Mouse (Mus musculus) cerebellum, adult 8-10 months (tissue): ENCODE measurements around the gene Ralgps1.

Experiments used
- DNase-seq: peaks from one replicate; pipeline ENCODE4 v3.0.0; 2022

Gene Ralgps1

GRCm38 (mm10) chr2:33320568-33320967 is 50.7 kb downstream of the Ralgps1 start:
- no peak for DNase-seq

DNA sequence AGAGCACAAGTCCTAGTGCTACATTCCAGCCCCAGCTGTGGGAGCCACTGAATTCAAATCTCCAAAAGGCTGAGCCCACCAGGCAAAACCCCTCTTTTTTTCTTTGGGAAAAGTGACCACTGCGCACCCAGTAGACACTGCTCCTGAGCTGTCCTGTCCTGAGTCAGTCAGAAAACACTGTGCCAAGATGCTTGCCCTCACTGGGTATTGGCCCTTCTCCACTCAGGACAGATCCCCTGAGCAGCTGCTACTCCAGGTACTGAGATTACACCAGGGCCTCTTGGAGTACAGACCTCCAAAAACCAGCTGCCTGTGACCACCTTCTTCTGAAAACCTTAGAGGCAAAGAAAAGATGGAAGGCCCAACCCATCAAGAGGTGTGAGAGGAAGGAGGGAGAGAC is 51.4 kb downstream of the Ralgps1 start:
- DNase-seq = no peak

GRCm38 (mm10) chr2:33319455-33319854 is 51.8 kb downstream of the Ralgps1 start:
- no peak for DNase-seq

DNA sequence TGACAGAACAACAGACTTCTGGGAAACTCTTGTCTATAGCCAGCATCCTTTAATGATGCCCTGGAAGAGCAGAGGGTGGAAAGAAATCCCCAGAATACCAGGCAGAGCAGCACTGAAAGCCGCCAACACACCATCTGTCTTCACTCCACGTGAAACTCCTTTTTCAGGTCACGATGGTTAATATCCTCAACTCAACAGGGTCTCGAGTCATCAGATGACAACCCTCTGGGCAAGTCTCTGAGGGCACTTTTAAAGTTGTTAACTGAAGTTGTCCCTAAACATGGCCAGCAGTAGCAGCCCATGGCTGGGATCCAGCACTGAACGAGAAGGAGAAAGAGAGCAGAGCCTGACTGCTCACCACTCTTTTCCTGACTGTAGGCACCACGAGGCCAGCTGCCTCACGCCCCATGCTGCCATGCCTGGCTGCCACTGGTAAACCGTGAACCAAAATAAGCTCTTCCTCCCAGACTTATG is 52.8 kb downstream of the Ralgps1 start:
- DNase-seq = peak; percentile 74

DNA sequence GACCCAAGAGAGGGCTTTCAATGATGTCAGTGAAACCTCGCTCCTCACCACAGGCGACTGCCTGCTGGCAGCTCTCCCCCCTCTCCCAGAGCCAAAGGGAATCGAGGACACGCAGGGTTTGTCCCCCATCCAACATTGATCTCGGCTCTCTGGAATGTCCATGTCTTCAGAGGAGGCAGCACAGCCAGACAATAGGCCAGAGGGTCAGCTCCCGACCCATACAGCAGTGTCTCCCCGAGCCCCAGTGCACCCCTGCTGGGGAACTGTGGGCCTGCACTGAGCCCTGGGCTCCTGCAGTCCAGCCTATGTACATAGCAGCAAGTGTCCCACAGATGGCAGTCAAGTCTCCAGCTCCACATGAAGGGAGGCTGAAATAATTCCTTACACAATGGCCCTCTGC is 54.8 kb downstream of the Ralgps1 start:
- DNase-seq = peak; percentile 69

DNA sequence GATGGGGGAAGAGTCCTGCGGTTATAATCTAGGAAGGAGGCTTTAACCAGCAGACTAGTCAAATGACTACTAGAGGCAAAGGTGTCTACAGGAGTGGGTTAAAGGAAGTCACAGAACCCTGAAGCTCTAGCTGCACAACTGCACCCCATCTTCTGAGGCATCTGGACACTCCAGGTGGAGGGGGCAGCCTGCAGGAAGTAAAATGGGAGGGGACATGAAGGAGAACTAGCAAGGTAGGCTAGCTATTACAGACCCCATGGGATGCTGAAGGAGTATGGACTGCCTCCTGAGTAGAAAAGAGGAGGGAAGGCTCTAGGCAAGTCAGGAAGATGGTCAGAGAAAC is 55.3 kb downstream of the Ralgps1 start:
- no peak for DNase-seq

DNA sequence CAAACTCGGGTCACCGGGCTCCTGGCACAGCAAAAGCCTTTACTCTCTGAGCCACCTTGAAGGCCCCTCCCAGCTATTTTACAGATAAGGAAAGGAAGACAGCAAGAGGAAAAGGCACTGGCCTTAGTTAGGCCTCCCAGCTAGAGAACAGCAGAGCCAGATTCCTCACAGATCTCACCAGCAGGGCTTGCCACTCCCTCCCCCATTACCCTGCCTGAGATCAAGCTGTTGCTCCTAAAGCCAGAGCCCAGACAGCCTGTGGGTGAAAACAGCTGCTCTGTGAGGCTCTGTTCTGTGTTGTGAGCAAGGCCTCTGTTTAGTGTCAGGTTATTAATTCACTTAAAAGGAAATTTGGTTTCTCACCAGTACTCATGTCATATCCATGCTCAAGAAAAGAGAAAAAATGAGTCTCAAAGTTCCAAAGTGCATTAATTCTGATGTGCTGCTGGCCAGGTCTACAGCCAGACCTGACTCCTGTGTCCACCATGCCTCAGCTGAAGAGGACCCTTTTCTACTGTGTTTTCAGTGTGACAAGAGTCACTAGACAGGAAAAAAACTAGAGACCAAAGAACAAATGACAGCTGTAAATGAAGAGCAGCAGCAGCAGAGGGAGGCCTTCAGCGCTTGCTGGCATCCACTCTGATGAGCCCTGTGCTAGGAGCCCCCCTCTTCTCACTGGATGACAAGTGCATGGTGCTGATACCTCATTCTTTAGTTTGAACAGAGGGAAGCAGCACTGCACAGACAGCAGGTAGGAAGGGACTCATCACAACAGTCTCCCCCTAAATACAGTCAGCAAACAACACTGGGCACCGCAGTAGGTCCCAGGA is 55.8 kb downstream of the Ralgps1 start:
- no peak for DNase-seq

GRCm38 (mm10) chr2:33309426-33309825 is 61.9 kb downstream of the Ralgps1 start:
- peak; percentile 68 for DNase-seq

DNA sequence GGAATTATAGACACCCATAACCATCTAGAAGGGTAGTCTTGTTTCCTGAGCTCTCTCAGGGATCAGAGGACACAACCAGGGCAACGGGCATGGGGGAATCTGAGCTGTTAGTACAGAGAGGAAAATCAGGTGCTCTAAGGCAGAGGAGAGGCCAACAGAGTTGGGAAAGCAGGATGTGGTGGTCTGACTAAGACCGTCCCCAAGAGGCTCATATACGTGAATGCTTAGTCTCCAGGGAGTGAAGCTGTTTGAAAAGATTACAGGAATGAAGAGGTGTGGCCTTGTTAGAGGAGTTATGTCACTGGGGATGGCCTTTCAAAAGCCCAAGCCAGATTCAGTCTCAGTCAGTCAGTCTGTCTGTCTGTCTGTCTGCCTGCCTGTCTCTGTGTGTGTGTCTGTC is 64.7 kb downstream of the Ralgps1 start:
- no peak for DNase-seq

DNA sequence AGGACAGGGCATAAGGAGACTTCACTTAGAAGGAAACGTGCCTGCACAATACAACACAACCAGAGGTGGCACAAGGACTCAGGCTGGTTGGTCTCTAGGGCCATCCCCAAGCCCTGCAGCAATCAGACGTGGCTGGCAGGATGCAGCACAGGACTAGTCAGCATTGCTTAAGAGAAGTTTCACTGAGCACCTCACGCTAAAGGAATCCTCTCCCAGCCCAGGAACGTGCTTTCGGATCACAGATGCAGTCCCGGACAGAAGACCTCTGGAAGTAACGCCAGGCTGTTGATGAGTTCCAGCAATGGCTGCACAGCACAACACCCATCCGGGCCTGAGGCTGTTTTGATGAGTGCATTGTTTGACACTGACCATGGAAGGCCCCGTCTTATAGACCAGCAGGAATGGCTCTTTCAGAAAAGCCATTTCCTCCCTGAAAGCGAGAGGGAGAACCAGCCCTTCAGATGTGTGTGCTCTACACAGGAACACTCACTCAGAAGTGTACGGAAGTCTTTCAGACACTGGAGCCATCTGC is 67.8 kb downstream of the Ralgps1 start:
- no peak for DNase-seq

DNA sequence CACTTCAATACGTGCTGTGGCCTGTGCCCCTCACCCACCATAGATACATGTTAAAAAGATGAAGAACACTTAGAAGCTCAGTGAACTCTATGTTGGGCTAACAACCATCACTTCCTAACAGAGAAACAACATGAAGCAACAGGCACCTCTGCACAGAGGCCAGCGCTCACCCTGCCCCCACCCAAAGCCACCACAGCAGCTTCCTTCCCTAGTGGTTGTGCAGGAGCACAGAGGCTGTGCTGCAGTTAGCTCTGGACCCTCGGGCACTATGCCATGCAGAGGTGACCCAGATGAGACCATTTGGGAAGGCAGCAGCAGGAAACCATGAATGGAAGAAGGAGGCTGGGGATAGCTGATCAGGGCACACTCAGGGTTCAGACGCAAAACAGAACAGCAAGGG is 68.5 kb downstream of the Ralgps1 start:
- no peak for DNase-seq

DNA sequence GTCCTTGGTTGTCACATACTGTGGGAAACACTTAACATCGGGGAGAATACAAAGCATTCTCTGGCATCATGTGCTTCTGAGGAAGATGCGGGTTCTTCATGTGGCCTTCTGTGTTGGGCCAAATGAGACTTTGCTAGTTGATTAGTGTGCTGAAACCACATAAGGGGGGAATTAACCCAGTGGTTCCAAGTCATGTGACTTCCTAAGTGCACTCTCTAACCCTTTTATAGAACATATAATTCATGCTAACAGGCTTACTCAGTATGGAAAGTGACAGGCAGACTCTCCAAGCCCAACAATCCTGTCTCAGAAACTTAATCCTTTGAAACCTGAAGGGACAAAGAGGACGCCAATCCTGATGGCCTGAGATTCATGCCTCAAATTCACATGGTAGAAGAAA is 68.9 kb downstream of the Ralgps1 start:
- no peak for DNase-seq

DNA sequence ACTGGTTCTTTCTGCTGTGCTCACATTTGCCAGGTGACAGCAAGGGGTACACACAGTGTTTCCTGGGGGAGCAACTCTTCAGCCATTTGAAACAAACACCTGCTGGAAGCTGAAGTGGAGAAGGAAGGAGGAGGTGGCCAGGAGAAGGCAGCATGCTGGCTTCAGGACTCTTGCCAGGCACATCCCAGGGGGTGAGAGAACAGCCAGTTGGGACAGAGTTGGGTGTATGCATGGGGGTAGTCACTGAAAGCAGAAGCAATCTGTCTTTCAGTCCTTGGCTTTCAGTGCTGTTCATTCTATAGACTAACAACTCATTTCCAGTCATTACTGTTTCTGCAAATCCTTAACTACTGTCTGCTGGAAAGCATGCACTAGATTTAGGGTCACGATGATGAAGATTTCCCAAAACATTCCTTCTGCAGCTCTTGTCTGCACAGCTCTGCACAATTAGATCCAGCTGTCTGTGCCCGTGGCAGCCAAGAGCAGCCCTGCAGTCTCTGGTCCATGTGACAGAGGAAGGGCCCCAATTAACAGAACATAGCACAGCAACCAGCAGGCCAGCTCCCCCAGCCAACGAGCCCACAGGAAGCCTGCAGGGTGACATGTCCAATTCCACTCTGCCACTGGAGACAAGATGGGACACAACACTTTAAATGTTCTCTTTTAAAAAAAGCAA is 70.8 kb downstream of the Ralgps1 start:
- no peak for DNase-seq

GRCm38 (mm10) chr2:33298928-33299327 is 72.4 kb downstream of the Ralgps1 start:
- DNase-seq = no peak

GRCm38 (mm10) chr2:33295115-33295514 is 76.2 kb downstream of the Ralgps1 start:
- DNase-seq = no peak

DNA sequence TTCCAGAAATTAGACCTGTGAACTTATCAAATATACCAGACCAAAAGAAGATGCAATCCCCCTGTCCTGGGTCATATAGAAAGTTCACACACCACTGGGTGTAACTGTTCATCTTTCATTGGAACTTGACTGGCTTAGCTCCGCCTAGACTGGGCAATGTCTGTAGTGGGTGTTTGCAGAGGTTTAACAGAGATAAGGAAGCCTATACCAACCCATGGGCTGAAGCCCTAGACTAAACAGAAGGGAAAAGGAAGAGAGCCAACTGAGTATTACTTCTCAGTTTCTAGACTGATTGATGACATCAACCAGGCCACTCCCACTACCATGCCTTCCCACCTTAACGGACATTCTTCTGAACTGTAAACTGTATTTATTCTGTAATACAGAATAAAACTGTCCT is 79.2 kb downstream of the Ralgps1 start:
- no peak for DNase-seq

- DNase-seq = no peak
Measured at GRCm38 (mm10) chr2:33290491-33290890, 80.8 kb downstream of the Ralgps1 start.

DNA sequence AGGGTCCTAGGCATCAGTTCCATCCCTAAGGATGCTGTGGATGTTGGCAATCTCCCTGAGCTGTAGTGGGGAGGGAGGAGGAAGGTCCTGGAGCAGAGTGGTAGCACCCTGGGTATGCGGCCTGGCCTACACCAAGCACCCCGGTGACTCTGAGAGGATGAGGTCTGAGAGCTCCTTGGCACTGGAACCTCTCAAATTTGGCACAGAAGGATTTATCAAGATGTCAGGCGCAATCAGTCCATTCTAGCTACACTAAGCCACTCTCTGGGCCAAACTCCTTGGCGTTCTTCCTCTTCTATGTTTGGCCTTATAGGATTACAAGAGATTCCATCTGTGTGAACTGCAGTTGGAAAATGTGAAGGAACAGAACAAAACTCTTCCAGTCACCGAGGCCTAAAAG is 82.4 kb downstream of the Ralgps1 start:
- DNase-seq = peak; percentile 58

DNA sequence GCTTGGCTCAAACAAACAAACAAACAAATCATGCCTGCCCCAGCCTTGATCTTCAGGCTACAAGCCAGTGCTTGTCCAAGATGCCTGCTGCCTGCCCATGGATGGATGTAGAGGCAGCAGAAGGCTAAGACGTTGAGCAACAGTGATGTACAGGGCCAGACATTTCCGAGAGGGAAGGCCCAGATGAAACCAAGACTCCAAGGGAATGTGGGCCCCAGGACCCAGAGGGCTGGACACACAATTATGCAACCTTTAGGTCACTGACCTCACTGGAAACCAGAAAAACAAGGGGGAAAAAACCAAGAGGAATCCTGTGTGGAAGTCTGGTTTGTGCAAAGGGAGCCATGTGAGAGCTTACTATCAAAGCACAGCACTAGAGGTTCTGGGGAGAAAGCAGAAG is 87.6 kb downstream of the Ralgps1 start:
- DNase-seq = no peak

GRCm38 (mm10) chr2:33282877-33283276 is 88.4 kb downstream of the Ralgps1 start:
- DNase-seq = peak; percentile 73

DNA sequence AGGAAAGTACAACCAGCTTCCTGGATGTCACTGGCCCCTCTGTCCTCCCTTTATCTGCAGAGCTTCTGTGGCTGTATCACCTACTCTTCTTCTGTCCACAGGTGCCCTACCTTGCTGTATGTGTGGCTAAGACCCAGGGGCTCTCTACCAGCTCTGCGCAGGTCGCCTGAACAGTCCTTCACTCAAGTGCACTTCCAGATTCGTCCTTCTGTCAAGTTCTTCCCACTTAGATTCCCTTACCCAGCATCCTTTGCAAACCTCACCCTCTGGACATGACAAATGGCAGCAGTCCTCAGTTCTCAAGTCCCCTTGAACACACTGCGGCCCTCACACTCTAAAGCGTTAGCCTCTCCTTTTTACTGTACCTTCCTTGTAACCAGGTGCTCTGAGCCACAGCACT is 89.5 kb downstream of the Ralgps1 start:
- no peak for DNase-seq

- no peak for DNase-seq
Measured at GRCm38 (mm10) chr2:33280525-33280924, 90.8 kb downstream of the Ralgps1 start.

DNA sequence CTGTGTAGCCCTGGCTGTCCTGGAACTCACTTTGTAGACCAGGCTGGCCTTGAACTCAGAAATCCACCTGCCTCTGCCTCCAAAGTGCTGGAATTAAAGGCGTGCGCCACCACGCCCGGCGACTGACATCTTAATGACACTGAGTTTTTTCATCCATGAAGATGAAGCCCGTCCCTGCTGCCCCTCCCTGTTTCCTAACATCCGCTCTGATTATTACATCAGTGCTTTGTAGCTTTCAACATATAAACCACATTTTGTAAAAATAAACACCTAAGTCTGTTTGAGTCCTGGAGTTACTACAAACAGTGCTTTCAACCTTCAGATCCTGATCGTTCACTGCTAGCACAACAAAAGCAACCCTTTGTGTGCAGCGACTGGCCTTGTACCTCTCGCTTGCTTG is 91.5 kb downstream of the Ralgps1 start:
- no peak for DNase-seq
